Mouse (Mus musculus) thymus, adult 2 months (tissue): ENCODE data around the gene Ttll5.

ENCODE experiments used
- CTCF ChIP-seq: fragments of 200-500 bp; IDR thresholded peaks from 2 replicates; pipeline ENCODE4 v1.5.1; 2012; ENCODE audit warnings: mild to moderate bottlenecking, control low read depth, low read length, moderate library complexity, borderline replicate concordance; ENCODE audit not compliant: control insufficient read depth, poor library complexity, insufficient read depth; ENCODE audit errors: extremely low read depth
- POLR2A ChIP-seq: fragments of 200-500 bp; IDR thresholded peaks from 2 replicates; pipeline ENCODE4 v1.6.1; 2012; ENCODE audit warnings: mild to moderate bottlenecking, low read length, control low read depth, moderate library complexity; ENCODE audit not compliant: control insufficient read depth, poor library complexity, insufficient read depth; ENCODE audit errors: extremely low read depth

- TF ChIP-seq POLR2A: no peak
- TF ChIP-seq CTCF: no peak
Measured at GRCm38 (mm10) chr12:86090764-86091163, 266.3 kb downstream of the Ttll5 start.
